Mouse (Mus musculus): ENCODE measurements at regions not wholly inside any gene's neighbourhood (a gene's known extent, or its start where the extent isn't known, plus 50 kb on each side); places are given as distances from the start of the nearest gene placed in this dataset.

- DNase-seq = no peak
These were observed 1234.6 kb upstream of the A1bg start for GRCm38 (mm10) chr15:62157200-62158033.

DNA sequence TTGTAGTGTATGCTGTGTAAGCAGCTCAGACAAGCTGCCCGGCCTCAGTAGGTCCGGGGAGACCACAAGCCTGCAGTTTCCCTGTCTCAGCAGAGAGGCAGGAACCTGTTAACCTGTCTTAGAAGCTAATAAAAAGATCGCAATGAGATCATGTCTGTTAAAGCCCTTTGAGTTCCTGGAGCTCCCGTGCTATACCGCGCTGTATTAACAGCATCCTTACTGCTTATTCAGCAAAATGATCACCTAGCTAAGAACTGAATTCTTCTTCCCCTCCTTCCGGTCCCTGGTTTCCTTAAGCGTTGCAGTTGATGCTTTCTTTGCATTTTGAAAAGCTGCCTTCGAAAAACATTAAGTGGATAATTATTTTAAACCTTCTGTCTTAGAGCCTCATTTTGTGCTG lies 1230.4 kb upstream of the A1bg start:
- no peak for DNase-seq

- DNase-seq = peak in 1 of 2 experiments; percentile 29
These were observed 1229.3 kb upstream of the A1bg start for GRCm38 (mm10) chr15:62152133-62152532.

- DNase-seq = no peak
These were observed 1228.9 kb upstream of the A1bg start for GRCm38 (mm10) chr15:62151690-62152089.

DNA sequence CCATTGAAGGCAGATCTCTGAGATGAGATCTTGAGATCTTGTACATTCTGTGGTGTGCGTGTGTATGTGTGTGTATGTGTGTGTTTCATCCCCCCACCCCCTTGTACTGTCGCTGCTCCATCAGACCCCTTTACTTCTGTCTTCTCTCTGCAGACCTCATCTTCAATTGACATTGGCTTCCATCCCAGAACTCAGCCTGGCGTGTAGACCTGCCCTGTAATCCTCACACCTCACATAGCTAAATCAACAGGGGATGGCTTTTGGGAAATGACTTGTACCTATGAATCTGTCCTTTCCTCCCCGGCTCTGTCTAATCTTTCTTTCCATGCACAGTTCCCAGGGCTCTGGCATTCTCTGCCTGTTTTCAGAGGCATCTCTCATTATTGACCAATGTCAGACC lies 1227.5 kb upstream of the A1bg start:
- no peak for DNase-seq

DNA sequence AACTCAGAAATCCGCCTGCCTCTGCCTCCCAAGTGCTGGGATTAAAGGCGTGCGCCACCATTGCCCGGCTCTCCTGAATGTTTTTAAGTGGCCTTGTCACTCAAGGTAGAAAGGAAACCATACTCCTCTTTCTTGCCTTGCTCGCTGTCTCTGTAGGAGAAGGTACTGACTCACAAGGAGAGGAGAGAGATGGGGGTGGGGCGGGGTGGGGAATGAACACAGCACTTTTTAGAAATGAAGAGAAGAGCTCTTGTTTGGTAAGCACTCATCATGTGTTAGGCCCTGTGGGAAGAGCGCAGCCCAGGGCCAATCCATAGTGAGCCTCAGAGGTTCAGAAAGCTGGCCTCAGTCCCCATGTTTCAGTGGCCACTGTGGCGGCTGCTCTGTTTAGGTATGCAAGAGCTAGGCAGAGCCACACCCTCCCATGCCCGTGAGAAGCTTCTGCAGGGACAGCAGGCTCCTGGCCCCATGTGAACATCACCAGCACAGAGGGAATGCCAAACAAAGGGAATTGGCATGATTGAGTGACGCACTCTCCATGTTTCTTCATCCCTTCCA lies 1225.9 kb upstream of the A1bg start:
- DNase-seq = no peak

DNA sequence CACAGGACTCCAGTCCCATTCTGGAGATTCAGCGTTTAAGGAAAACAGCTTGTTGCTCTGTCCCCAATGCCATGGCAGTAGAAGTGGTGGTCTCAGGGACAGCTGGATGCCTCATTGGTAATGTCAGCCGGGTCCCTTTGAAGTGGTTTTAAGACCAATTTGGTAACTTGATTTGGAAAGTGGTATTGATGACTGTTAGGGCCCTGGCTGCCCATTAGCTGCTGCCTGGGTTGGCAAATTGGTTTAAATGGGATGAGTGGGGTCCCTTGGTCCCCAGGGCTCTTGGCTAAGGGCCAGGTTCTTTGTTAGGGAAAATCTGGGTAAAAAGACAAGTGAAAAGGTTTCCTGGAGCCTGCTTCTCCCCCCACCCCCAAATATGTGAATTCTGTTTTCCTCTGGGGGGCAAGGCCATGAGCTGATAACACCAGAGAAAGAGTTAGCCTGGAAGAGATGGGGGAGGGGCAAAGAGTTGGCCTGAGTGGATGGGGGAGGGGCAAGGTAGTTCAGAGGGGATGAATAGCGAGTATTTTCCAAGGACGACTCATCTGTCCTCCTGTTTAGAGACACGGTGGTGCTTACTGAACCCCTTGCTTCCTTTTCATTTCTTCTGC lies 1224.6 kb upstream of the A1bg start:
- no peak for DNase-seq

DNA sequence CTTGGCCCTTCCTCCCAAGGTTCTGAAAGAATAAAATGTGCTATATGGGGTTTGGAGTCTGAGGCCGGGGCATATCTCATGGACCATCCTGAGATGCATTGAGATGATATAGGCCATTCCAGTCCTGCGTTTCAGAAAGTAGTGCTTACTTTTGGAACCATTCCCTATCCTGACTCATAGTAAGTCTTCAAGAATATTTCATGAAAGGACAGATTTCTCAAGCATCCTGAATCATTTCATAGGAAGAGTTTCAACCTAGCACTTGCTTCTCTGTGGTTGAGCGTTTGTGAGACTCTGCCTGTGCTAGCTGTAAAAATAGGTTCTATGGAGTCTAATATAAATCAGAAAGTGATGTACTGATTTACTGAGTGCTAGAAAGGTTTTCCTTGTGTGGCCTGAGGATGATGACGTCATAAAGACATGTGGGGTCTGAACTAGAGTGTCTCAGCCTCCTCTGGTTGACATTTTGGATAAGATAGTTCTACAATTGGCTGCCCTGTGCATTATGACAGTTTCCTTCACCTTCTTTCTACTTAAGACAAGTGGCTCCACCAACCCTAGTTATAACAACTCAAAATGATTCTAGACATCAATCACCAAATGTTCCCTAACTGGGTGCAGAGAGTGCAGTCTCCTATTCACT lies 1223.0 kb upstream of the A1bg start:
- DNase-seq = no peak

DNA sequence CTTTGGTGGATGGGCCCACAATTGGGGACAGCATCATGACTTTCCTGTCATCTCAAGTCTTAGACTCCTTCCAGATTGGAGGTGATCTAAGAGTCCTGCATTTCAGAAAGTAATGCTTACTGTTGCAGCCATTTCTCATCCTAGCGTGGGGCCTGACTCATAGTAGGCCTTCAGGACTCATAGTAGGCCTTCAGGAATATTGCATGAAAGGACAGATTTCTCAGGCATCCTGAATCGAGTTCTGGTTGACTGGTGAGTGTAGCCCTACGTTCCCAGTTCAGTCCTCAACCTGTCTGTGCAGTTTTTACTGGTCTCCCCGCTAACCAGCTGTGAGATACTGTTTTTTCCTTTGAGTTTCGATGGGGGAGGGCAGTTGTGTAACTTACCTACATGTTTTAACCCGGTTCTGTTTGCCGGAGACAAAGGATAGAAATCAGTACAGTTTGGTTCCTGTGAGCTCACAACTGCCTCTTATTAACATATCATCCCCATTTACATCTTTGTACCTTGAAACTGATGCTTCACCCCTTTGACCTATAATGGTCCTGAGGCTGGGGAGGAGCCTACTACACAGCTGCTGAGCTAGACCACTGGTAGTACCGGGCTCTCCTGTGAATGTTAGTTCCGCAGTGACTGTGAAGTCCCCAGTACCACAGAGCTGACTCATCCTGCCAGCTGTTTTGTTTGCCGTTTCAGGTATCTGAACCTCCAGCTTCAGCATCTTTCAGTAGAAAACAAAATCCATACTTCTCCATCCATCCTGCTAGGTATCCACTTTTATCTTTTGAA lies 1222.2 kb upstream of the A1bg start:
- DNase-seq = no peak

DNA sequence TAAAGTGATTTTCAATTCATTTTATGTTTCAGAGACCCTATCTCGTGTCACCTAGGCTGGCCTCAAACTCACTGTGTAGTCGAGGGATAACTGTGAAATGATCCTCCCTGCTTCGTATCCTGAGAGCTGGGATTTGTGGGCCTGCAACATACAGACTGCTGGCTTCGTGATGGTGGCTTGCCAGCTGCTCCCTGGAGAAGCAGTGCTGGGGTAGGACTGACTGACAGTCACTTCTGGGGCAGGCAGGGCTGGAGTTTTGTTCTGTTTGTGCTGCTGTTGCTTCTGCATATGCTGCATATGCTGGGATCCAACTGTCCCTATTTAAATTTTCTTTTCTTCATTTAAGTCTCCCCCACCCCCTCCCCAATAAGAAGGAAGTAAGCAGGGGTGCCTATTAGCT lies 1217.0 kb upstream of the A1bg start:
- DNase-seq = no peak

DNA sequence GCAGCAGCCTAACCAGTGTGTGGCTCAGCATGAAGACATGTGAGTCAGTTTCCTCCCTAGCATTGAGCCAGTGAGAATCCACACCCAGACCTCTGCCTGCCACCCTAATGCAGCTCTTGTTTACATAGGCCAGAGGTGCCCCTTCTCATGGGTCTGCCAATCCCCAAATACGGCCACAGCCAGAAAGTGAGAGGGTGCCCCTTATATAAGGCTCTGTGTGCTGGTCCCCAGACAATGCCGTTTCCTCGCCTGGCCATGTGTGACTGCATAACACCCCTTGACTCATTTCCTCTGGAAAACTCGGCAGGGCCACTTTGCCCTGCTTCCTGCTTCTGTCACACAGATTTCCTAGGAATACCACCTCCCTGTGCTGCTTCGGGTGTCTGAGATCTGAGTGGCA lies 1216.4 kb upstream of the A1bg start:
- DNase-seq = peak; percentile 25 to 42

DNA sequence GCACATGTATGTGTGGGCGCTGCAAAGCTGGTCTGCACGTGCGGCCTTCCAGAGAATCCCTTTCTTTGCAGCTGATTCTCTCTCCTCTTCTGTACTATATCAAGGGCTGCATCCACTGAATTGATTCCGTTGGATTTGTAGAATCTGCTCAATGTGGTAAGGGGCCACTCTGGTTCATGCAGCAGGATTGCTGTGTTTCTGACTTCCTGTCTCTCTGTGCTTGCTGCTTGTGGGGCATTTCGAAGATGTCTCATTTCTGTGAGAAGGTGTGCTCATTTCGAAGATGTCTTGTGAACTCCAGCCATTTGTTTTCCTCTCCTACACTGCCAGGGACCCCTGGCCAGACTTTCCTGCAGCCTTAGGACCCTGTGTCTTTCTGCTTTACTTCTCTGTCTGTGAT lies 1215.9 kb upstream of the A1bg start:
- DNase-seq = no peak

GRCm38 (mm10) chr15:62136932-62137594 lies 1214.3 kb upstream of the A1bg start:
- peak; percentile 22 to 28 for DNase-seq

DNA sequence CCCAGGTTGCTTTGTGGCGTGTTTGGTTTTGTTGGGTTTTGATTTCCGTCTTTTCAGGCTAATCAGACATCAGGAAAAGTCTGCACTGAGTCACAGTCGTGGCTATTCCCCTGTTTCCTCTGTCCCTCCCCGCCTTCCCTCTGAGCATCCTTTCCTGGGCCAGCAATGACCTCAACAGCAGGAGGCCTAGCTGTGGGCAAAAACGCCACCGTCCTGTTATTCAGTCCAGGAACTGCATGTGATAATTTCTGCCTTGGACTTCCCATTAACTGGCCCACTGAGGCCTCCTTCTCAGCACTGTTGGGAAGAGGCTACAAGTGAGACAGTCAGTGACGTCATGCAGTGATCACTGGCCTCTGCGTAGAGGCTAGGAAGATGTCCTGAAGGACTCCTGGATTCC lies 1212.0 kb upstream of the A1bg start:
- DNase-seq = peak; percentile 25 to 69

GRCm38 (mm10) chr15:62134308-62134707 lies 1211.5 kb upstream of the A1bg start:
- no peak for DNase-seq

GRCm38 (mm10) chr15:62132895-62133294 lies 1210.1 kb upstream of the A1bg start:
- DNase-seq = no peak

GRCm38 (mm10) chr15:62131686-62132085 lies 1208.9 kb upstream of the A1bg start:
- DNase-seq = no peak

- no peak for DNase-seq
These were observed 1207.7 kb upstream of the A1bg start for GRCm38 (mm10) chr15:62130530-62130929.

- no peak for DNase-seq
These were observed 1205.9 kb upstream of the A1bg start for GRCm38 (mm10) chr15:62128546-62129212.

- peak; percentile 43 to 61 for DNase-seq
These were observed 1204.9 kb upstream of the A1bg start for GRCm38 (mm10) chr15:62127602-62128158.

- no peak for DNase-seq
These were observed 1202.9 kb upstream of the A1bg start for GRCm38 (mm10) chr15:62125718-62126117.

Data from heart, adult 18-20 months (tissue).